In genomic region chr4:88464574-88464973, GRCm38 (mm10) we compare ENCODE assay signal across 24 mouse cellular contexts. TPM values are rescaled to one million over a fixed set of nuclear protein-coding genes. Genes with fewer than 3 reads are reported as not detected.
"Had no signal": no experiment of that assay in that cellular context is flagged by ENCODE, and none has a peak within 500 bp of the region (broad histone marks: within the 10 kb centered on the region; RNA-seq: fewer than 3 reads in every experiment).

No protein-coding gene starts in this region.

- H3K4me1 ChIP-seq: midbrain, embryonic 10.5 days; midbrain, embryonic 12.5 days; neural tube, embryonic 15.5 days; stomach, embryonic 15.5 days had no signal

- H3K27me3 ChIP-seq: midbrain, embryonic 12.5 days; neural tube, embryonic 13.5 days; neural tube, embryonic 15.5 days; stomach, embryonic 15.5 days had no signal

- H3K36me3 ChIP-seq: midbrain, embryonic 10.5 days; midbrain, embryonic 12.5 days; neural tube, embryonic 13.5 days; neural tube, embryonic 15.5 days; stomach, embryonic 15.5 days had no signal

- H3K9ac ChIP-seq: liver, embryonic 14.5 days; lung, embryonic 14.5 days; midbrain, embryonic 12.5 days; neural tube, embryonic 13.5 days; neural tube, embryonic 15.5 days; stomach, embryonic 15.5 days had no signal

- DNase-seq: lung, adult 18-20 months; lung, embryonic 14.5 days; lung, postnatal 10 days; midbrain, embryonic 14.5 days; right cerebral cortex, postnatal 14 days; thymus, adult 2 months; thymus, postnatal 25 days; thymus, postnatal 4 days had no signal

- H3K9me3 ChIP-seq: midbrain, embryonic 10.5 days; midbrain, embryonic 12.5 days; neural tube, embryonic 13.5 days; neural tube, embryonic 15.5 days; stomach, embryonic 15.5 days had no signal

- H3K4me3 ChIP-seq: midbrain, embryonic 10.5 days; midbrain, embryonic 12.5 days; myocyte; neural tube, embryonic 13.5 days; neural tube, embryonic 15.5 days; stomach, embryonic 15.5 days had no signal

- H3K27ac ChIP-seq: liver, embryonic 14.5 days; midbrain, embryonic 10.5 days; midbrain, embryonic 12.5 days; neural tube, embryonic 13.5 days; neural tube, embryonic 15.5 days; stomach, embryonic 15.5 days; stomach, postnatal 0 days had no signal

- ATAC-seq: midbrain, embryonic 16.5 days had no signal

- H3K4me2 ChIP-seq: lung, embryonic 14.5 days; midbrain, embryonic 12.5 days; neural tube, embryonic 13.5 days; neural tube, embryonic 15.5 days; stomach, embryonic 15.5 days had no signal

RNA-seq across cellular contexts. Expression of gene Ifnb1, which starts 58.0 kb away (rescaled TPM):
- total RNA-seq: megakaryocyte-erythroid progenitor cell, adult 5-6 weeks had no signal
- polyA plus RNA-seq: liver, embryonic 14.5 days; liver, embryonic 16.5 days; lung, embryonic 14.5 days; lung, embryonic 16.5 days; midbrain, embryonic 10.5 days; midbrain, embryonic 12.5 days; midbrain, embryonic 14.5 days; midbrain, embryonic 16.5 days; myocyte; neural tube, embryonic 11.5 days; neural tube, embryonic 13.5 days; neural tube, embryonic 15.5 days; spleen, adult 2 months; stomach, embryonic 15.5 days; stomach, postnatal 0 days; testis, adult 2 months; thymus, adult 2 months; urinary bladder, adult 2 months had no signal
